Mouse (Mus musculus) telencephalon, adult 2 months (tissue): ENCODE results near the gene Spon1.

ENCODE experiments used
- DNase-seq: peaks from one replicate; pipeline ENCODE4 v3.0.0-alpha.2; 2011; ENCODE audit warnings: low read depth, low spot score

The Spon1 gene

GRCm38 (mm10) chr7:114058166-114058565 lies 292.4 kb downstream of the Spon1 start:
- no peak for DNase-seq

- no peak for DNase-seq
Observed at GRCm38 (mm10) chr7:114058927-114059441, 293.2 kb downstream of the Spon1 start.

- no peak for DNase-seq
Observed at GRCm38 (mm10) chr7:114060445-114060844, 294.6 kb downstream of the Spon1 start.

GRCm38 (mm10) chr7:114062451-114062850 lies 296.7 kb downstream of the Spon1 start:
- DNase-seq, result no peak

GRCm38 (mm10) chr7:114063534-114063933 lies 297.7 kb downstream of the Spon1 start:
- DNase-seq, result peak; percentile 73

GRCm38 (mm10) chr7:114063966-114064365 lies 298.2 kb downstream of the Spon1 start:
- no peak for DNase-seq

- DNase-seq, result no peak
Observed at GRCm38 (mm10) chr7:114065407-114066185, 299.8 kb downstream of the Spon1 start.

- DNase-seq, result no peak
Observed at GRCm38 (mm10) chr7:114066529-114067178, 300.9 kb downstream of the Spon1 start.

GRCm38 (mm10) chr7:114068956-114069533 lies 303.2 kb downstream of the Spon1 start:
- no peak for DNase-seq

GRCm38 (mm10) chr7:114069726-114070457 lies 304.1 kb downstream of the Spon1 start:
- DNase-seq, result no peak

- DNase-seq, result no peak
Observed at GRCm38 (mm10) chr7:114070458-114070840, 304.7 kb downstream of the Spon1 start.

- DNase-seq, result no peak
Observed at GRCm38 (mm10) chr7:114071395-114071794, 305.6 kb downstream of the Spon1 start.

GRCm38 (mm10) chr7:114071851-114072616 lies 306.2 kb downstream of the Spon1 start:
- no peak for DNase-seq

GRCm38 (mm10) chr7:114074133-114074532 lies 308.3 kb downstream of the Spon1 start:
- no peak for DNase-seq

GRCm38 (mm10) chr7:114074595-114074994 lies 308.8 kb downstream of the Spon1 start:
- no peak for DNase-seq

GRCm38 (mm10) chr7:114079343-114079742 lies 313.5 kb downstream of the Spon1 start:
- no peak for DNase-seq

GRCm38 (mm10) chr7:114080250-114080649 lies 314.5 kb downstream of the Spon1 start:
- DNase-seq, result no peak

- no peak for DNase-seq
Observed at GRCm38 (mm10) chr7:114081633-114082420, 316.0 kb downstream of the Spon1 start.

GRCm38 (mm10) chr7:114083088-114083487 lies 317.3 kb downstream of the Spon1 start:
- no peak for DNase-seq

- DNase-seq, result no peak
Observed at GRCm38 (mm10) chr7:114083760-114084159, 318.0 kb downstream of the Spon1 start.
